Mouse (Mus musculus): Measurements from ENCODE around the gene Tbcel.

Tbcel gene

GRCm38 (mm10) chr9:42507709-42508108 is at the start of gene Tbcel:
Gene Tbcel (minus strand): TSS chr9:42507809.
- peaks cover 27% of the 10 kb centered on the region for H3K9me3 ChIP-seq (ENCODE audit: low read length)
- H3K4me3 ChIP-seq (replicated peaks; ENCODE audit: low read length): no peak within 1 kb of the TSS
- TF ChIP-seq CTCF (conservative IDR thresholded peaks at IDR 0.05; ENCODE audit: low read length) (no peak), POU5F1 (IDR thresholded peaks at IDR 0.05; ENCODE audit: borderline replicate concordance, low read length) (no peak), NANOG (IDR thresholded peaks at IDR 0.05; ENCODE audit: borderline replicate concordance, low read length) (no peak)

GRCm38 (mm10) chr9:42555186-42555585 is 47.6 kb upstream of the Tbcel start:
- no peak for TF ChIP-seq POU5F1 (IDR thresholded peaks at IDR 0.05; ENCODE audit: borderline replicate concordance, low read length)
- TF ChIP-seq NANOG (IDR thresholded peaks at IDR 0.05; ENCODE audit: borderline replicate concordance, low read length): no peak
- TF ChIP-seq CTCF (conservative IDR thresholded peaks at IDR 0.05; ENCODE audit: low read length): no peak
- 0 out of 2 replicates have a peak, but pooled peaks cover 9% of the 10 kb centered on the region for H3K27me3 ChIP-seq (ENCODE audit: insufficient read depth, low read length)
- H3K9me3 ChIP-seq (ENCODE audit: low read length): peaks cover 5% of the 10 kb centered on the region; the same call in 1 of the 2 replicates
- no peak overlapping the region for H3K4me3 ChIP-seq (replicated peaks; ENCODE audit: low read length)
- no peaks in the 10 kb centered on the region for H3K36me3 ChIP-seq (ENCODE audit: insufficient read depth, low read length)
- H3K4me1 ChIP-seq (replicated peaks; ENCODE audit: low read depth, low read length): no peaks in the 10 kb centered on the region

More at GRCm38 (mm10) chr9:42507709-42508108, at the start of gene Tbcel:
- Histone ChIP-seq H3K27me3 (ENCODE audit: insufficient read depth, low read length) (peaks cover 2% of the 10 kb centered on the region; the same call in 1 of the 2 replicates), H3K36me3 (ENCODE audit: insufficient read depth, low read length) (no peaks in the 10 kb centered on the region), H3K4me1 (replicated peaks; ENCODE audit: low read depth, low read length) (peaks cover 10% of the 10 kb centered on the region)

GRCm38 (mm10) chr9:42550116-42550515 is 42.5 kb upstream of the Tbcel start:
- Histone ChIP-seq H3K36me3 (ENCODE audit: insufficient read depth, low read length) (no peaks in the 10 kb centered on the region), H3K4me1 (replicated peaks; ENCODE audit: low read depth, low read length) (peaks cover 7% of the 10 kb centered on the region; the same call in 1 of the 2 replicates), H3K9me3 (ENCODE audit: low read length) (no peaks in the 10 kb centered on the region), H3K27me3 (ENCODE audit: insufficient read depth, low read length) (0 out of 2 replicates have a peak, but pooled peaks cover 9% of the 10 kb centered on the region), H3K4me3 (replicated peaks; ENCODE audit: low read length) (no peak overlapping the region)
- TF ChIP-seq NANOG (IDR thresholded peaks at IDR 0.05; ENCODE audit: borderline replicate concordance, low read length): no peak
- TF ChIP-seq CTCF (conservative IDR thresholded peaks at IDR 0.05; ENCODE audit: low read length): peak; percentile 100

- H3K4me3 ChIP-seq (replicated peaks; ENCODE audit: low read length): no peak overlapping the region
- H3K4me1 ChIP-seq (replicated peaks; ENCODE audit: low read depth, low read length): peaks cover 14% of the 10 kb centered on the region; the same call in 1 of the 2 replicates
- no peak for TF ChIP-seq NANOG (IDR thresholded peaks at IDR 0.05; ENCODE audit: borderline replicate concordance, low read length)
- TF ChIP-seq POU5F1 (IDR thresholded peaks at IDR 0.05; ENCODE audit: borderline replicate concordance, low read length): no peak
- TF ChIP-seq CTCF (conservative IDR thresholded peaks at IDR 0.05; ENCODE audit: low read length): no peak
- no peaks in the 10 kb centered on the region for H3K9me3 ChIP-seq (ENCODE audit: low read length)
- 0 out of 2 replicates have a peak, but pooled peaks cover 9% of the 10 kb centered on the region for H3K27me3 ChIP-seq (ENCODE audit: insufficient read depth, low read length)
- H3K36me3 ChIP-seq (ENCODE audit: insufficient read depth, low read length): no peaks in the 10 kb centered on the region
Measured at GRCm38 (mm10) chr9:42548981-42549380, 41.4 kb upstream of the Tbcel start.

- Histone ChIP-seq H3K27me3 (ENCODE audit: insufficient read depth, low read length) (no peaks in the 10 kb centered on the region), H3K4me1 (replicated peaks; ENCODE audit: low read depth, low read length) (peaks cover 14% of the 10 kb centered on the region; the same call in 1 of the 2 replicates)
- TF ChIP-seq CTCF (conservative IDR thresholded peaks at IDR 0.05; ENCODE audit: low read length) (no peak), POU5F1 (IDR thresholded peaks at IDR 0.05; ENCODE audit: borderline replicate concordance, low read length) (no peak), NANOG (IDR thresholded peaks at IDR 0.05; ENCODE audit: borderline replicate concordance, low read length) (no peak)
Measured at GRCm38 (mm10) chr9:42544521-42544920, 36.9 kb upstream of the Tbcel start.

GRCm38 (mm10) chr9:42533491-42533890 is 25.9 kb upstream of the Tbcel start:
- Histone ChIP-seq H3K9me3 (ENCODE audit: low read length) (no peaks in the 10 kb centered on the region), H3K4me1 (replicated peaks; ENCODE audit: low read depth, low read length) (peaks cover 16% of the 10 kb centered on the region), H3K27me3 (ENCODE audit: insufficient read depth, low read length) (no peaks in the 10 kb centered on the region), H3K36me3 (ENCODE audit: insufficient read depth, low read length) (no peaks in the 10 kb centered on the region), H3K4me3 (replicated peaks; ENCODE audit: low read length) (no peak overlapping the region)
- no peak for TF ChIP-seq NANOG (IDR thresholded peaks at IDR 0.05; ENCODE audit: borderline replicate concordance, low read length)
- TF ChIP-seq POU5F1 (IDR thresholded peaks at IDR 0.05; ENCODE audit: borderline replicate concordance, low read length): no peak
- no peak for TF ChIP-seq CTCF (conservative IDR thresholded peaks at IDR 0.05; ENCODE audit: low read length)

More at GRCm38 (mm10) chr9:42544521-42544920, 36.9 kb upstream of the Tbcel start:
- H3K4me3 ChIP-seq (replicated peaks; ENCODE audit: low read length): no peak overlapping the region
- no peaks in the 10 kb centered on the region for H3K9me3 ChIP-seq (ENCODE audit: low read length)
- H3K36me3 ChIP-seq (ENCODE audit: insufficient read depth, low read length): no peaks in the 10 kb centered on the region

GRCm38 (mm10) chr9:42533041-42533440 is 25.4 kb upstream of the Tbcel start:
- no peaks in the 10 kb centered on the region for H3K36me3 ChIP-seq (ENCODE audit: insufficient read depth, low read length)
- H3K4me1 ChIP-seq (replicated peaks; ENCODE audit: low read depth, low read length): peaks cover 16% of the 10 kb centered on the region
- no peak overlapping the region for H3K4me3 ChIP-seq (replicated peaks; ENCODE audit: low read length)
- H3K27me3 ChIP-seq (ENCODE audit: insufficient read depth, low read length): no peaks in the 10 kb centered on the region
- TF ChIP-seq POU5F1 (IDR thresholded peaks at IDR 0.05; ENCODE audit: borderline replicate concordance, low read length) (no peak), CTCF (conservative IDR thresholded peaks at IDR 0.05; ENCODE audit: low read length) (no peak), NANOG (IDR thresholded peaks at IDR 0.05; ENCODE audit: borderline replicate concordance, low read length) (no peak)
- H3K9me3 ChIP-seq (ENCODE audit: low read length): no peaks in the 10 kb centered on the region

- H3K9me3 ChIP-seq (ENCODE audit: low read length): no peaks in the 10 kb centered on the region
- TF ChIP-seq NANOG (IDR thresholded peaks at IDR 0.05; ENCODE audit: borderline replicate concordance, low read length) (no peak), POU5F1 (IDR thresholded peaks at IDR 0.05; ENCODE audit: borderline replicate concordance, low read length) (no peak), CTCF (conservative IDR thresholded peaks at IDR 0.05; ENCODE audit: low read length) (no peak)
- no peaks in the 10 kb centered on the region for H3K27me3 ChIP-seq (ENCODE audit: insufficient read depth, low read length)
- peaks cover 16% of the 10 kb centered on the region for H3K4me1 ChIP-seq (replicated peaks; ENCODE audit: low read depth, low read length)
- no peaks in the 10 kb centered on the region for H3K36me3 ChIP-seq (ENCODE audit: insufficient read depth, low read length)
- H3K4me3 ChIP-seq (replicated peaks; ENCODE audit: low read length): no peak overlapping the region
Measured at GRCm38 (mm10) chr9:42531951-42532350, 24.3 kb upstream of the Tbcel start.
